Mouse (Mus musculus): Measurements from ENCODE around the gene Gna13.

DNA sequence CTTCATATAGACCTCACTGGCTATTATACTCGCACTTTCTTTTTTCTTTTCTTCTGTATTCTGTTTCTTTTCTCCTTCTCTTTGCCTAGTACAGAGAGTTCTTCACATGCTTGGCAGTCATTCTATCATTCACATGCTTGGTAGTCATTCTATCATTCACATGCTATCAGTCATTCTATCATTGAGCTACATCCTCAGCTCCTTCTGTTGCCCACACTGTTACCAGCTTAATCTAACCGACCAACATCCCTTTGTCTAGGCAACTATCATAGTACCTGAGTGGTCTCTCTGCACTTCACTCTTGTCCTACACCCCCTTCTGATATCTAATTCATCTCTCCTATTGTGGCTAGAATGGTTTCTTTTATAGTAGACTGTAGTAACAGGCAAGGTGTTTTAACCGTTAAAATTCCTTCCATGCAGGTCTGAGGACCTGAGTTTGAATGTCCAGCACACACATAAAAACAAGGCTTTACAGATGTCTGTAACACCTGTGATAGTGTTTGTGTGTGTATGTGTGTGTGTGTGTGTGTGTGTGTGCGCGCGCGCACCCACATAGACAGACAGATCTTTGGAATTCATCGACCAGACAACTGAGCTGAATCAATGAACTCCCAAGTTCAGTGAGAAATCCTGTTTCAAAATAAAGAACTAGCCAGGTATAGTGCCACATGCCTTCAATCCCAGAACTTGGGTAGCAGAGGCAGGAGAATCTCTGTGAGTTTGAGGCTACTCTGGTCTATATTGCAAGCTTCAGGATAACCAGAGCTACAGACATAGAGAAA lies 23.3 kb upstream of the Gna13 start:
- no peak for TF ChIP-seq CTCF (conservative IDR thresholded peaks at IDR 0.05 in 1 of 2, IDR thresholded peaks at IDR 0.05 in 1 of 2; ENCODE audit: low read depth in 2 of 2, low read length in 2 of 2)
- no peak for TF ChIP-seq ZMIZ1 (IDR thresholded peaks at IDR 0.05; ENCODE audit: low read depth, low read length)
- TF ChIP-seq TBP (conservative IDR thresholded peaks at IDR 0.05; ENCODE audit: low read depth, low read length): no peak
- no peak for TF ChIP-seq POLR2A (IDR thresholded peaks at IDR 0.05; ENCODE audit: low read depth, low read length)

All from CH12.LX (cell line).